Mouse (Mus musculus): ENCODE data around the gene Cd247.

Cd247 gene

DNA sequence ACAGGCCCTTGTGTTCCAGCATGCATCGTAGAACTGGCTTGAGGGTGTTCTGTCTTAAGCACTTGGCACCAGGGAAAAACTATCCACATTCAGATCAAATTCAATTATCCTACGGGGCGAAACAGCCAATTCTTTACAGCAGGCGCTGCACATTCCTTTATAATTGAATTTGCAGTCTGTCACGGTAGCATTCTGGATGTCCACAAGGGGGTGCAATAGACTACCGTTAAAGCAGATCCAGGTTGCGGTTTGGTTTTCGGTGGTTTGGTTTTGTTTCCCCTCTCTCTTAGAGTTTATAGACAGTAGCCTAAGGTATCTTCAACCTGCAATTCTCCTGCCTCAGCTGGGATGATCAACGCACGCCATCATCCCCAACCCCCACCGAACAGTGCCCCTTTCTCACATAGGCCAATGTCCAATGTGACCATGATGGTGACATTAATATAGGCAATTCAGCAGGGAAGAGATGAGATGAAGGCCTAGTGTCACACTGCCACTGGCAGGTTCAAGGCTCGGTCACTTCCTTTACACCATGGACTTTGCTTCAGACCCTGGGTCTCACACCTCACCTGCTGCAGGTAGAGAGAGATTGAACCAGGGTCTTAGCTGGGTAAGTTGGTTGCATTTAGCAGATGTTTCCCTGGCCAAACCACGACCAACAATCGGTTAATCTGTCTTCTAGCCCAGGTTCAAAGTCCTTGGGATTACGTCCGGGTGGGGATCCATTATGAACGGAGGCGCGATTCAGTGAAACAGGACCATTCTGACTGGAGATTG lies 12.8 kb upstream of the Cd247 start:
- no peak for DNase-seq (ENCODE audit: extremely low read depth, low read depth, low spot score)

DNA sequence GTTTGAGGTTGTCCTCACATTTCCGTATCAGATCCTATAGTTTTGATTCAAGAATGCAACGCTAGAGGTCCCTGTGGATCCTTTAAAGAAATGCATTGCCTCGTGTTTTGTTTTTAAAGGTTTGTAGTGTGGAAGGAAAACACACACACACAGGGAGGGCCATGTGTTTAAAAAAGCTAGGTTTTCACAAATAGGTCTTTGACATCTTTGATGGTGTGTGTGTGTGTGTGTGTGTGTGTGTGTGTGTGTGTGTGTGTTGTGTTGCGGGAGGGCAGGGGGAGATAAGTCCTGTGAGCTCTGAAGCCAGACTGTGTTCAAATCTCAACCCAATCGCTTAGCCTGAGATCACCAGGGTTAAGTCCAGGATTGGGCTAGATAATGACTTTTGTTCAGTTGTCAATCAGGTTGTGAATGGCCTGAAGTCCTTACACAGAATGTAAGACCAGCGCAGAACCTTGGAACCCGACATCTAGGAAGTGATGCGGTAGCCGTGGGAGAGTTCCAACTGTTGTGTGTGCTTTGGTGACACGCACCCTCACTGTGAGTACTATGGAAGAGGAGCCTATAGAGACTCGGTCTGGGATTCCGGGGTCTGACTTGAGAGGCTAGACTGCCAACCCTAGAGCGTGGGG lies 8.4 kb upstream of the Cd247 start:
- no peak for DNase-seq (ENCODE audit: extremely low read depth, low read depth, low spot score)

DNA sequence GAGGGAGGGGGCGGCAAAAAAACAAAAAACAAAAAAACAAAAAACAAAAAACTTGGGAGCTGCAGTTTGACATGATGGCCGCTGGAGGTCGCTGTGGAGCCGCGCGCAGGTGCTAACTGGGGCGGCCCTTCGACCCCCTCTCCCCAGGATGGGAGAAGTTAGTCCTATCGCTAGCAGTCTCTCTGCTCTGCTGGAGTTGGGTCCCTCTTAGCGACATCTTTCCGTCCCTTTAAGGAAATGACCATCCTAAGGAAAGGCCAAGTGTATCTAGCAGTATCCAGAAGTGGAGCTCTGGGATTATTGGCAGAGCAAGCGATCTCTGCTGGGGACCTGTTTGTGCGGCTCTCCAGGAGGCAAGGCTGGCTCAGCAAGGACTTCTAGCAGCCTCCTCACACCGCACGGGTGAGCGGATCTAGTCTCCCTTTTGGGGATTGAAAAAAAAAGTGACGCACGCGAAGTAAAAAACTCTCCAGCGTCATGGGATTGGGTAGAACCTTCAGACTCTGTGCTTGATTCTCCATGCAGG lies 7.8 kb upstream of the Cd247 start:
- no peak for DNase-seq (ENCODE audit: extremely low read depth, low read depth, low spot score)

DNA sequence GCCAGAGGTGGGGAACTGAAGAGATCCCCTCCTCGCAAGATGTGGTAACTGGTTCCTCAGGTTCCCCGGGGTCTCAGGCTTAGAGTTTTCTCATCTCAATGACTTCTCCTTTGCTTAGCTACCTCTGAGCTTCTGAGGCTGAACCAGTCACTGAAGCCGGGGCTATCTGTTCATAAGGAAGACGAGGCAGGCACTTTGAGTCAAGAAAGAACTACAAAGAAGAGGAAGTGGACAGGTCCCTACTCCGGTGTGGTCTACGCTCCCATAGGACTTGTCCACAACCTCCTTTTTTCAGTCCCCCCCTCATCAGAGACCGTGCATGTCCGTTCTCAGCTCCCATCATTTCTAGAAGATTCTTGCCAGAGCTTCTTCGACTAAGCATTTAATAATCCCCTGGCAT lies 7.1 kb upstream of the Cd247 start:
- no peak for DNase-seq (ENCODE audit: extremely low read depth, low read depth, low spot score)

DNA sequence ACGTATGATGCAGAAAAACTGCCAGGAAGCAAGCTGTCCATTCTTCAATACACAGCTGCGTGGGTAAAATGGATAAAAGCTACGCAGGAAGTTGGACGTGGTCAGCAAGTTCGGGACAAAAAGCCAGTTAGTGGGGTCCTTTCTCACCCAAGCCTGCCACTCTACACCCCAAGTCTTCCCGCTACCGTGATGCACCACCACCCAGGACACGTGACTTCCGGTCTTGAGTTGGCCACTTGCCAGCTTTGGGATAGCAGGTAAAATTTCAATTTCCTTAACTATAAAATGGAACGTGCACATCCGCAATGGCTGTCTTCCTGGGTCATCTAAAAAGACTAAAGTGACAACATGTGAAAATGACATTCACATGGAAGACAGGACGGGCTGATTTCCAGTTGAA lies 6.6 kb upstream of the Cd247 start:
- no peak for DNase-seq (ENCODE audit: extremely low read depth, low read depth, low spot score)

DNA sequence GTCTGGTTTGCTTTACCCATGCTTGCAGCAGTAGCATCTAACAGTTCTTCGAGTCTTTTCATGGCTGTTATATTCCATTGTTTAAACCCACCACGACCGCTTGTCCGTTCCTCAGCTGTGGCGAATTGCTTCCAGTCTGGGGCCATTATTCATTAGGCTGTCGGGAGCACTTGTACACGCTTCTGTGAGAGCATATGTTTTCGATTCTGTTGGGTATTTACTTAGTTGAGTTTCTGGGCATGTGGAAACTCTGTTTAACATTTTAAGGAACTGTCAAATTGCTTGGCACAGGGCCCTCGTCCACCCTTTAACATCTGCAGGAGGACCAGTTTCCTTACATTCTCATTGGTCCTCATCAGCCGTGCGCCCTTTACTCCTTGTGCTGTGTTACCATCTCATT lies 2.2 kb upstream of the Cd247 start:
- no peak for DNase-seq (ENCODE audit: extremely low read depth, low read depth, low spot score)

DNA sequence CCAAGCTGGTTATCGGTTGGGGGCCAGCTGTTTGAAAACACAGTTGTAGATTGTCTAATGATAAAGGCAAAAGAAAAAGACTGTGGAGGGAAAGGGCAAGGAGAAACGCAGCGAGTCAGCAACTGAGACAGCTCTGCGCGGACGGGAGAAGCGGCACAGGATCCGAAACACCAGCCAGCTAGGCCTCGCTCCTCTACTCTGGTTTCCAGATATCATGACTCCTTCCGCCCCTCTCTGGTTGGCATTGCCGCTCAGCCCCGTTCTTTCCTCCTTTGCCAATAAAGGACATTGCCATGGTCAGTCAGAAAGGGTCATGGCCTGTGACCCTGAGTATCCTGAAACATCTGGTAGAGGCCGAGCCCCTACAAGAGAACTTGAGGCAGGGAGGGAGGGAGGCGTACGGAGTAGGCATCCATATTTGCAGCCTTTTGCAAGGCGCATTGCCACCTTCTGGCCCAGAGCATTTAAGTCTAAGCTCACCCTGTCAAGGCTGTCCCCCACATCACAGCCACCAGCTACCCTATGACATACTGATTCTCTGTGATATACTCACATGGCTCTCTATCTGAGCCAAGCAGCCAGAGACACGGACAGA lies 682 bp downstream of the Cd247 start:
- DNase-seq (ENCODE audit: extremely low read depth, low read depth, low spot score) = no peak

DNA sequence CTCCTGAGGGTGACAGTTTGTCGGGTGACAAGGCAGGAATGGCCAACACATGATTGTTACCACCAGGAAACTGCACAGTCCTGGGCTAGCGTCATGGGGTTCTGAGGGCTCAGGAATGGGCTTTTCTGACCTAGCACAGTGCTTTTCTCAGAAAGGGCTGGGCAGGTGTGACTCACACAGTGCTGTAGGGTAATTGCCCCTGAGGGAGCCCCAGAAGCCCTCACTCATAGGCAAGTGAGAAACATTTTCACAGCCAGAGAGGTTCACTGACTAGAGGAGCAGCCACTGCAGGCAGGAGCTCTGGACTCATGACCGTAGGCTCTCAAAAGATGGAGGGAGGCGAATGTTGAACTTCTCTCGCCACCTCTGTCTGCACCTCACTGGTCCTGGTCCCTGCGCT lies 1.5 kb downstream of the Cd247 start:
- no peak for DNase-seq (ENCODE audit: extremely low read depth, low read depth, low spot score)

DNA sequence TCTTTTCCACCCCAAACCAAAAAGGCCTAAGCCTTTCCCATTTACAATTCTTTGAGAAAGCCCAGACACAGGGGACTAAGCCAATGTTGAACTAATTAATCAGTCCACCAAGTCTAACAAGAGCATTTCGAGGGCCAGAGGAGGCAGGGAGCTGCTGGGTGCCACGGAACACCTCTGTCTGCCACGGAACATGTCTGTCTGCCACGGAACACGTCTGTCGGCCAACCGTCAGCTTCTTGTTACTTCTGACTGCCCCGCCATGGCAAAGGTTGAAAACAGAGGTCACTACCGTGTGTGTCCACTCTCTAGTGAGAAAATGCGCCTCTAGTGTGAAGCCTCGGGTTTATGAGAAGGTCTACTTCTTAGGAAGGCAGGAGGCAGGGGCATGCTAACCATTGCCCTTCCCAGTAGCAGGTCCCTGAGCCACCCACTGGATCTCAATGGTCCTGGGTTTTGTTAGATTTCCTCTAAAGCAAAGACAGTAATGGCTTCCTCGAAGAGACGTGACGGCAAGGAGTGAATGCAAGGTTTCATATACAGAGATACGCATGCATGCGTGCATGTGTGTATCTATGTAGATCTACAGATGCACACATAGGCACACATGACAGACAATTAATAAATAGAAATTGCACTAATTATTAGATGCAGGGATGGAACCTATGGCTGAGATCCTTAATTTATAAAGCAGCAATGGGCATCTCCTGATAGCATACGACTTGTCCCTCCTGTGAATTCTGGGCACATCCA lies 2.2 kb downstream of the Cd247 start:
- DNase-seq (ENCODE audit: extremely low read depth, low read depth, low spot score) = no peak

DNA sequence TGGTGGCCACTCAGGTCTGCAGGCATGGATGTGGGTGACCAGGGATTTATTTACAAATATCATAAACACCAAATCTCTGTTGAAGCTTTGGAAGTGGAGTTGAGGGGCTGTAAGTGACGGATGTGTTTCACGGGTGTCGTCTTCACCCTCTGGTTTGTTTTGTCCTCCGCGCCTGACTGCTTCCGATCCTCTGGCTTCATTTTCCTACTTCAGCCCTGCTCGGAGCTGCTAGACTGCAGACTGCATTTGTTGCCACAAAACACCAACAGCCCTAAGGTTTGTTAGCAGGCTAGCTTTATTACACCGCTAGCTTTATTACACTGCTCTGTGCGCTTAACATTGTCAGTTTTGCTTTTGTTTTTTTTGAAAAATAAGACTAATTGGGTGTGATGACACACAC lies 2.9 kb downstream of the Cd247 start:
- DNase-seq (ENCODE audit: extremely low read depth, low read depth, low spot score) = no peak

DNA sequence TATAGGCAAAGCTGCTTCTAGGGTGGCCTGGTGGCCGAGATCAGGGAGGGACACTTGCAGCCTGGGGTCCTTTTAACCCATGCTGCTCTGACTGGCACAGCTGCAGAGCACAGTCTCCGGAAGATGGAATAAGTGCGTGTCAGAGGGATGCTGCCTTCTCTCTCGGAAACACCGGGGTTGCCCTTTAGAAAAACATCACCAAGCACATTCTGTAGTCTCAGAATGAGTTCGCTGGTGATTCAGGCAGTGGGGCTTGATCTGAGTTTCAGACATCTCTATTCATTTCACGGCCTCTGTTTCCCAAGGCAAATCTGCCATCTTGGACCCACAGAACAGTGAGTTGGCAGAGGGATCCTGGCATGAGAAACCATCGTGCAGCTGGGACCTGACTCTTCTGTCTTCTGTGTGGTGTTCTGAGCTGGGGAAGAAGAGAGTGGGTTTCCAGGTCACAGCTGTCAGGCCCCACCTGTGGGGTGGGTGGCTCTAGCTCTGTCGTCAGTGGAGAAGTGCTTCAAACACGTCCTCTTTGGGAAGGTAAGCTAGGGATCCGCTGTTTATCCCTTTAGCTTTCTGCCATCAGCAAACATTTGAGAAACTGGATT lies 13.3 kb downstream of the Cd247 start:
- DNase-seq (ENCODE audit: extremely low read depth, low read depth, low spot score) = no peak

DNA sequence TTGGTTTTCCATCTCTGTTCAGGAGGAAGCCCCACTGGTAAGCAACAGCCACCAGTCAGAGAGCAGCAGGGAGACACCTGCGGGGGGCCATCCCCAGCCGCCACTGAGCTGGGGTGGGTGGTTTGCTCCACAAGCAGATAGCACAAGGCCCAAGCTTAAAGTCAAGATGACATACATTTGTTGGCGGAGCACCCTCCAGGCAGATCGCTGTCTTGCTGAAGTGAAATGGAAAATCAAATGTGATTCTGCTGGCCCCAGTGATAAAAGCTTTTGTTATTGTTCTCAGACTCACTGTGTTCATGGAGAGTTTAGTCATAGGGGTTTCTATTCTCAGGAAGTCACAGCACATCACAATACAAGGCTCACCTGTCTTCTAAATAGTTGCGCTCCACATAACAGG lies 14.6 kb downstream of the Cd247 start:
- no peak for DNase-seq (ENCODE audit: extremely low read depth, low read depth, low spot score)

DNA sequence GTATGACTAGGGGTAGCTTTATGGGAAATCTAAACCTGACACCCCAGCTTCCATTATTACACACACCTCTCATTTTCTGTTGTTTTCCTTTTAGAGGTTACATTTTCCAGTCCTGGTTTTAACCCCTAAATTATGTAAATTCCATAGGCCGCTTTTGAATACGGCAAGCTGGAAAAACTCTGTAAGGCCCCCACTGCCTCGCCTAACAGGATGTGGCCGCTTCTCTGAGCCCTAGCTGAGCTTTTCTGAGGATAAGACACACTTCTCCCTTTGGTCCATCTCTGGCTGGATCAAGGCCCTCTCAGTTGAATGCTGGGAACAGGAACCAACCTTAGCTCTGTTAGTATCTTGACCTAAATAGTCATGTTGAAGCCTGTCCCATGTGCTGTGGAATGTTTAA lies 15.7 kb downstream of the Cd247 start:
- no peak for DNase-seq (ENCODE audit: extremely low read depth, low read depth, low spot score)

DNA sequence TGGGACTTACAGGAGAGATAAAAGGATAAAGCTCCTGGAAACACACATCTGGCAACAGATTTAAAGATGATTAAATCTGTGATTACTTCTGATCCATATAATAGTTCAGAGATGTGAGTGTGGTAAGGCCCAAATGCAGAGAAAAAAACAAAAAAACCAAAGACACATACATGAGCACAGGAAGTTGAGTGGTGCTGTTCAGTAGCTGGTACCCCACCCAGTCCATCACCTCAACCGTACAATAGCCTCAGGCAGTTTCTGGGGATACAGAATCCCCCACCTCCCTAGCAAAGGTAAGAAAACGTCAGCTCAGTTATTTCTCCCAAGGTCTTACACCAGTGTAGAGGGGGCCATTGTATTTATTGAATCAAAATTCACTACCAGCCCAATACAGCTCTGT lies 22.2 kb downstream of the Cd247 start:
- no peak for DNase-seq (ENCODE audit: extremely low read depth, low read depth, low spot score)

DNA sequence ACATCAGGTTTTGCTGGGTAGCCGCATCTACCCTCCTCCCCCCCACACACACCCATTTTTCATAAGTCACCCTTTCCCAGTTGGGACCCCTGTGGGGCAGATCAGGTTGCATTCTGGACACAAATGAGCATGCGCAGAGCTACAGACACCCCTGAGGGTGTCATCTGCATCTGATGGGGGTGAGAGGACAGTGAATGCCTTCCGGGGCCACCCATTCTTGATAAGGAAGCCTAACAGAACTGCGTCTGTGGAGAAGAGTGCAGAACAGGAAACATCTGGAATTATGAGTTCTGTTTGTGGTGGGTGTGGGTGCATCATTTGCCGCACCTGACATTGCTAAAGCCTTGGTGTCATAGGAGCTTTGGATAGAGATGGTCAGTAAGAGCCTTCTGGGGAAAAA lies 22.7 kb downstream of the Cd247 start:
- no peak for DNase-seq (ENCODE audit: extremely low read depth, low read depth, low spot score)

DNA sequence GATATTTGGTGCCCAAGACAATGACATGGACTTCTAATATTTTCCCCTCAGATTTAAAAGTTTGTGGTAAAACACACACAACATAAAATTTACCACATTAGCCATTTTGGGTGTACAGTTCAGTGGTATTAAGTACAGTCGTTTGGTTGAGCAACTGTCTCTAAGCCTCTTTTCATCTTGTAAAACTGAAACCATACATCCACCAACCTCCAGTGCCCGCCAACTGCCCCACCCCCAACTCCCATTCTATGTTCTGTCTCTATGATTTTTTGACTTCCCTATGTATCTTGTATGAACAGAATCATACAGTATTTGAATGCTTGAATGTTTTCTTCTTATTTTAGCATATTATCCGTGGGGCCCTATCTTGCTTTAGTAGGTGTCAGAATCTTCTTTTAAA lies 24.3 kb downstream of the Cd247 start:
- DNase-seq (ENCODE audit: extremely low read depth, low read depth, low spot score) = no peak

DNA sequence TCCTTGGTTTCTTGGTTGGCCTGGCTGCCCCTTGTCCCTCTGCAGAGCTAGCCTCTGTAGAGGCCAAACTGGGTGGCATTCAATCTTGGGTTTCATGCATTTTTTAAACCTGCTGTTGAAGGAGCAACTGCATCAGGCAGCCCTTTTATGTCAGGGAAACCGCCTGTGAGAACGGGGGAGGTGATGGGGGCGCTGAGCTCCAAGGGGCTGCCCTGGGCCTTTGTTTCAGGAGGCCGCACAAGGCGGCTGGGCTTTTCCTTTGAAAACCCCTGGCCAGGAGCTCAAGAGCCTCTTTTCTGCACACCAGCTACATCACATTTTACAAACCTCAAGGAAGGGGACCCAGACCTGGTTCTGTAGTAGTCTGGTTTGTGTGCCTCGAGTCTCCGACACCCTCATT lies 25.6 kb downstream of the Cd247 start:
- DNase-seq (ENCODE audit: extremely low read depth, low read depth, low spot score) = no peak

DNA sequence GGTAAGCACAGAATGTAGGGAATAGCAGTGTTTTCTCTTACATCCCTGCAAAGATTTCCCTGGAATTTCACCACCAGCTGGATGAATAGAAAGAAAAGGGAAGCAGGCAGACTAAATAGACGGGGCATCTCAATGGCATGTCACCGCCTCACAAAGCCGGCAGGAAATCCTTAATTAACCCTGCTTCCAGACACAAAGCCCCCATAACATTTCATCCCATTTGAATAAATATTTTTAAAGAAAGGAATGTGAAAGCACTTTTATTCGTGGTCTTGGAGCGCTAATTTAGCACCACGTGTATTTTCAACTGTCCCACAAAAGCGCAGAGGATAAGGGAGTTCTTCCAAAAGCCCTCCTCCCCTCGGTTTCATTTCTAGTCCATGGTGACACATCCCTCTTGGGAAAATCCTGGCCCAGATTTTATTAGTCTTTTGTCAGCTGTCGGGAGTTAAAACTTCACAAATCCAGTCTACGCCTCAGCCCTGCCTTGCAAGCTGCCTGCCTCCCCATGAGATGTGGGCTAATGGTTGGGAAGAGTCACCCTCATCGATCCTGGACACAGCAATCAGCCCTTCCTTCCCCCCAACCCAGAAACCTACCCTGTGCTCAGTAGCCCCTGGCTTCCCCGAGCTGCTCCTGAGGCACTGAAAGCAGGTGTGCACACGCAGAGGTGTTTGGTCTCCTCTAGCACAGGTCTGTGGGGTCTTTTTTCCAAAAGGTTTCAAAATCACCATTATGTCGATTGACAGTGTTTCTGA lies 26.2 kb downstream of the Cd247 start:
- DNase-seq (ENCODE audit: extremely low read depth, low read depth, low spot score) = no peak

DNA sequence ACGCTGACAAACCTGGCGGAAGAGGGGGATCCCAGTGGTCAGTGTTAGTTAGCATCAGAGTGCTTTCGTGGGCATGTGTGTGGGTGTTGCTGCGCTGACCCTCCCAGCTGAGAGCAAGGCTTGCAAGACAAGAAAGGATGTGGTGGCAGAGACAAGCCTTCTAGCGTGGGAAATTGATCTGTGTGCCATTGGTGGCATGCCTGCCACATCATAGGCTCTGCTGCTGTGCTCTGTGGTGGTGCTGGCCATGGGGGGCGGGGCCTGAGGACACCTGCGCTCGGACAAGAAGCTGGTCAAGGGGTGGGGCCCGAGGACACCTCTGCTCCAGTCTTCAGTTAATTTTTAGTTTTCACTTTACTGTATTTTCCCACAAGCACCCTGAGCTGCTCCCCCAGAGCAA lies 27.9 kb downstream of the Cd247 start:
- DNase-seq (ENCODE audit: extremely low read depth, low read depth, low spot score) = no peak

DNA sequence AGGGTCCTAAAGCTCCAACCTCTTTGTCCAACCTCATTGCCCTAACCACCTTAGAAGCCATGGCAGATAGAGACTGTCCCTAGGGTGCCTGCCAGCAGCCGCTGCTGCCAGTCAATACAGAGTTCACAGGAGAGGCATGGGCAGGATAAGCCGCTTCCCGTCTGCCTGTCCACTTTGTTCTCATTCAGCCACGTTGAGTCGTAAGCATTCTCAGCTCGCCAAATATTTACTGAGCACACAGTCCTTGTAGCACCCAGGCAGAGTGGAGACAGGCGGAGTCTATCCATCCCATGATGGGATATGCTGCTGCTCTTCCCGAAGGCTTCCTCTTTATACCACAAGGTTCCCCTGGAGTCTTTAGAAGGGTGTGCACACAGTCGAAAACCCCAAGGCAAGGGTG lies 28.8 kb downstream of the Cd247 start:
- no peak for DNase-seq (ENCODE audit: extremely low read depth, low read depth, low spot score)
